Mouse (Mus musculus) gastrocnemius, adult 2 months (tissue): ENCODE measurements around the gene Olfr572. TPM values are rescaled to one million over a fixed set of nuclear protein-coding genes. Genes with fewer than 3 reads are reported as not detected.

Experiments
- DNase-seq: peaks from one replicate; pipeline ENCODE4 v3.0.0; 2022
- H3K27ac ChIP-seq: fragments of 200-600 bp; 2 replicates; pipeline ENCODE4 v1.8.1; 2022; ENCODE audit warnings: mild to moderate bottlenecking
- H3K4me3 ChIP-seq: fragments of 200-600 bp; 2 replicates; pipeline ENCODE4 v1.8.1; 2022; ENCODE audit warnings: mild to moderate bottlenecking, moderate library complexity
- CTCF ChIP-seq: fragments of 200-600 bp; IDR thresholded peaks from 2 replicates; pipeline ENCODE4 v1.8.1; 2022; ENCODE audit warnings: antibody characterized with exemption, mild to moderate bottlenecking, moderate library complexity
- intact Hi-C: fragments of 180-260 bp; cut with DNase I; formaldehyde crosslinking; loops from one replicate; pipeline ENCODE4 v1.15.1; 2025
- long read RNA-seq, 2 experiments: library from polyadenylated mRNA; stranded (forward); transcript quantifications; one replicate each; pipeline ENCODE4 v2.0.0; 2021
- total RNA-seq, 2 experiments: library from RNA; stranded (reverse); gene quantifications; 2 replicates each; pipeline ENCODE4 v1.2.3; 2021

Olfr572 gene
- not detected for total RNA-seq
- long read RNA-seq, experiment 1, result 0 reads
- long read RNA-seq, experiment 2, result 0 reads

DNA sequence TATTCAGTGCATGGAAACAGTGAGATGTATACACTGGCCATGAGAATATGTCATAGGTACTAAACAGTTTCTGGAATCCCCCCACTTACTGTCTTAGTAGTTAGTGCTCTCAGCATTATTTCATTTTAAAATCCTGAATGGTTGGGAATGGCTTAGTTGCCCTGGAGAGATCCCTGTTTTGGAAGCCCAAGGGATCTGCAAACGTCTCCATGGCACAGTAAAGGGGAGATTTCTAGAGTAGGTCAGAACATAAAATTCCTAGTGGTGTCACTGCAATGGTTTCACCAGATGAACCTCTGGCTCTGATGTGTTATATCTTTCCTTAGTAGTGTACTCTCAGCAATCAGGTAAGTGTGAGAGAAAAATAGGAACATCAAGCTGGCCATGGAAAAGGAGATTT is at the start of gene Olfr572:
Olfr572 (plus strand) TSS at position 301 of the 400 bp plus-strand sequence.
- Histone ChIP-seq H3K4me3 (no peak within 1 kb of the TSS), H3K27ac (no peak within 1 kb of the TSS)
- intact Hi-C loops, result no loop called here
- TF ChIP-seq CTCF, result no peak
- no peak for DNase-seq

DNA sequence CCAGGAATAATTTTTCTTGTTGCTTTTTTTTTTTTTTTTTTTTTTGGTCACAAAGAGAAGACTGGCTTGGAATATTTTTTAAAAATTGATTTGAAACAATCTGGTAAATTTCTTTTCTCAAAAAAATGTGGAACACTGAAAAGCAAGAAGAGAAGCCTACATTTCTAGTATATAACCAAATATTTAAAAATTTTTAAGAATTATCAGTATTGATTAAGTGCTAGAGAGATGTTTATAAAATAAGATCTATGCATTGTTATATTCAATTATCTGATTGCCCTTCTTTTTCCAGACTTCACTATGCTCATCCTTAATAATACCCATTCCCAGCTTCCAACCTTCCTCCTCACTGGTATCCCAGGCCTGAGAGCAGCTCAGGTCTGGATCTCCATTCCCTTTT is 47.4 kb upstream of the Olfr572 start, which contains the start of gene Olfr568:
Olfr568 (plus strand) TSS at position 301 of the 400 bp plus-strand sequence.
- intact Hi-C loops, result no loop called here
- TF ChIP-seq CTCF, result no peak
- Histone ChIP-seq H3K4me3 (no peak within 1 kb of the TSS), H3K27ac (no peak within 1 kb of the TSS)
- DNase-seq, result no peak

DNA sequence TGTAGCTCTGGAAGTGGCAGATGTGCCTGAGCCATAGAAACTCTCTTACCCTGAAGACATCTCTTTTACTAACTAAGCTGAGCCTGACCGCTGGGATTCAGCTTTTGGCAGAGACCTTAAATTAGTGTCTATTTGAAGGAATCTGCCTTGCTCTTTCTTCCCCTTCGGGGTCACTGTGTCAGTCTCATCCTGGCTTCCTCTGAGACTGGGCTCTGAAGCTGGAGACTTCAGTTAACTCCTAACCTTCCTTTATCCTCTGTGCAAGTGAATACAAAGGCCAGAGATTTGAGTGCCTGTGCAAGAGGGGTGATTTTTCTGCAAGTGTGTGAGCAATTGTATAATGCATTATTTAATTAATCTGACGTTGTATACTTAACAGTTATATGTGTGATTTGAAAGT is 33.4 kb upstream of the Olfr572 start, which contains the start of gene Olfr569:
Olfr569 (minus strand) TSS at position 101 of the 400 bp plus-strand sequence.
- H3K27ac ChIP-seq, result no peak within 1 kb of the TSS
- H3K4me3 ChIP-seq, result no peak within 1 kb of the TSS
- no peak for TF ChIP-seq CTCF
- no peak for DNase-seq
- intact Hi-C loops, result no loop called here

DNA sequence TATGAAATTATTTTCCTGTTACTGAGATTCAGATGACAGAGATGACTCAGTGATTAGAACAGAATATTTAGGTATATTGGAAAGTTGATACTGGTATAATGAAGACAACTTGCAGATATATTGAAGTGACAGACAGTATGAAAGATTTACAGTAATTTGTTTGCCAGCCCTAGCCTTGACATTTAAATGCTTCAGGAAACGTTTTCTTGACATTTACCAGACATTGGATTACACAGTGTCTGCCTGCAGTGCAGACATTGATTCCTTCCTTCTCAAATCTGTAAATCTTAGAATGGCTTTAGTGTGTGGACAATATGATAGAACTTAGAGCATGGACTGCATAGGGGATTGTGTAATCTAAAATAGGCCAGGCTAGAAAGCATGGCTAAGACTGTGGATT is 8.9 kb upstream of the Olfr572 start:
- TF ChIP-seq CTCF, result no peak
- no peak for DNase-seq
- intact Hi-C loops, result loop anchor here (5.0 kb wide), 2 partner anchors 248 to 403 kb away; no protein-coding TSS in a partner anchor
- H3K4me3 ChIP-seq, result no peak overlapping the region
- H3K27ac ChIP-seq, result no peak overlapping the region

DNA sequence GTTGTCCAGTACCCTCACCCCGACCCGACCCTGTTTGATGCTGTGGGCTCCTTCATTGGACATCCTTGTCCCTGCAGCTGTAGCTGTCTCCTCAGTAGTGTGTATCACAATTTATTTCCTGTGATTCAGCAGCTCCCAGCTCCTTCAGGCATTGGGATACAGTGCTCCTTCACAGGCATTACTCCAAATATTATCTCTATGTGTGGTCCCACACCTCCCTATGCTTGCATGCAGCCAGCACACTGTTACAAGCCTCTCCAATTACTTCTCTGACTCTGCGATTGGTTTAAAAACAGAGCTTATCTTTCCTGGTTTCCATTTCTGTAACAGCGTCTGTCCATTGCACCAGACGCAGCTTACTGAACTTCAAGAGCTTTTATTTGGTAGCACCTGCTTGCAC is 7.8 kb upstream of the Olfr572 start:
- no peak for TF ChIP-seq CTCF
- Histone ChIP-seq H3K27ac (no peak overlapping the region), H3K4me3 (no peak overlapping the region)
- DNase-seq, result no peak
- intact Hi-C loops, result loop anchor here (5.0 kb wide), 2 partner anchors 249 to 404 kb away; no protein-coding TSS in a partner anchor

DNA sequence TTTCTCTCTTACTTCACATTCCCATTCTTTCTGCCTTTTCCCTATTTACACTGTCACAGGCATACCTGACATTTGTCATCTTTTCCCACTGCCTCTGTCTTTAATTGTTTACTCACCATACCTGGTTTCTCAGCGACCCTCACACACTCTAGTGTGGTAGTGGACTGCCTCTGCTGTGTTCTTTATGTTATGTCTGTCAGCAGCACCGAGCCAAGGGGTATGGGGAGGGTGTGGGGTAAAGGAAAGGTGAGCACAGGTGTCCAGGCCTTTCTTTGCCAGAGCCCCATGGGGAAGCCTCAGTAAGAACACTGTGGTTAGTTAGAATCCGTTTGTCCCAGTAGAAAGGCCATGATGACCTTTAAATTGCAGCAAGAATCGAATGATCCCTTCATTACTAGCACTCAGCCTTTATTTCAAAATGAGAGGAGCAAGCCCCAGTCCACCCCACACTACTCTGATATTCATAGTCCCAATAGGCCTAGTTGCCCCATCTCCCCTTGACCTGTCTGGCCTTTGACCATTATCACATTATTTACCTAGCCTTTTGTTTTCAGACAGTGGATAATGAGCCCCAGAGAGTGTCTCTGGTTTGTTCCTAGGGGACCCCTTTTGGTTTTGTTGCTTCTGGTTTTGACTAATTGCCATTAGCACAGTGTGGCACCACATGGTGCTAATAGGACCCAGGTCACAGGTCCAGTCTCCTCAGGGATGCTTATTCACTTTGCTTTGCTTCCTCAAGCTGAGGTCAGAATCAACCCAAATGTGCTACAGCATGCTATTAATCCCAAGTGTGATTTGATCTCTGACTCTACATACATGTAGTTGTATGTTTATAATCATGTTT is 7.0 kb upstream of the Olfr572 start, which contains the start of gene Olfr571:
Olfr571 (minus strand) TSS at position 505 of the 844 bp plus-strand sequence.
- Histone ChIP-seq H3K27ac (no peak within 1 kb of the TSS), H3K4me3 (no peak within 1 kb of the TSS)
- DNase-seq, result no peak
- intact Hi-C loops, result loop anchor here (5.0 kb wide), 2 partner anchors 250 to 405 kb away; no protein-coding TSS in a partner anchor
- TF ChIP-seq CTCF, result no peak

DNA sequence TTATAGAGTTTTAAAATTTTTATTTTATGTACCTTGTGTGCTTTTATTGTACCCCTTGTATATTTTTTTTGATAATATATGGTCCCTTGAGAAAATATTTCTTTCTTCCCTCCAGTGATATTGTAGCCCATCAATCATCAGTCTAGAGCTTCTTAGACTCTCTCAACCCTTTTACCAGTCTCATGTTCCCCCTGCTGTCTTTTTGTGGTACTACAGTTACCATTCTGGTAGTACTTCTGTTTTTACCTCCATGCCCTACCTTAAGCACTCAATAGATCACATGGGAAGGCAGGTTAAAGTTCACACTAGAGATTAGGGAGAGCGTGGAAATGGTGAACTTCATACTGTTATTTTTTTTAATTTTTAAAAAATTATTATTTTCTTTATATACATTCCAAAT is 4.6 kb upstream of the Olfr572 start:
- intact Hi-C loops, result loop anchor here (5.0 kb wide), 2 partner anchors 252 to 407 kb away; no protein-coding TSS in a partner anchor

DNA sequence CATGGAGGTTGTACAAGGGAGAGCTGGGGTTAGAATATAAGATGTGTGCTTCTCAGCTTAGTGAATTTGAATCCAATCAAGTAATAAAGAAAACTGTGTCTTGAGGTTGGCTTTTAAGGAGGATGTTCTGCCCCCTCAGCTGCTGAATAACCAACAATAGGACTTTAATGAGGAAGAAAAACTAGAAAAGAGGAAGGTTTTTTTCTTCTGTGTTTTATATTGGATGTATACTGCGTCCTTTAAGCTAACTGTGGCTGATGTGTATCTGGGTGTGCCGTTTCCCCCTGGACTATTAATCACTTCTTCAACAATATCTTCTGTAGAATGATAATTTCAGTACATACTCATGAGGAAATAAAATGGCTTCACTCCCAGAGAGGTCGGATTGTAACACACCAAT is 2.9 kb downstream of the Olfr572 start:
- intact Hi-C loops, result no loop called here
- DNase-seq, result no peak
- no peak for TF ChIP-seq CTCF
- Histone ChIP-seq H3K4me3 (no peak overlapping the region), H3K27ac (no peak overlapping the region)

More for the DNA sequence above, 4.6 kb upstream of the Olfr572 start:
- no peak overlapping the region for H3K4me3 ChIP-seq
- DNase-seq, result no peak
- TF ChIP-seq CTCF, result peak; percentile 47
- no peak overlapping the region for H3K27ac ChIP-seq

DNA sequence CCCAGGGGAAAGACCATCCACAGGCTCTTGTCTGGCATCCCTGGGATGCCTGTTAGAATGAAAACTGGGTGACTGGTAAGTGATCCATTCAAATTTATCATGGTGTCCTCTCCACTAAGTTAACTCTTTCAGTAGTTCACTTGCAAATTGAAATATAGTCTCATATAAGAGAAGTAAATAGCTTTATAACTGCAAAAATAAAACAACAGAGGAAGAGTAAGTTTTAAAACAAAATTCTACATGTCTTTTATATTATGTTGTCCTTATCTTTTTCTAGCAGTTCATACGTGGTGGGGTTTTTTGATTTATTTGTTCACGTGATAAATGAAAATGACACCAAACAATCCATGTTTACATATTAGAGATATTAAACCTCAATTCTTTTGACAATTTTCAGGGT is 18.3 kb downstream of the Olfr572 start, which contains the start of gene Olfr573-ps1:
Olfr573-ps1 (minus strand) TSS at position 101 of the 400 bp plus-strand sequence.
- Histone ChIP-seq H3K4me3 (no peak within 1 kb of the TSS), H3K27ac (no peak within 1 kb of the TSS)
- DNase-seq, result no peak
- no peak for TF ChIP-seq CTCF
- intact Hi-C loops, result no loop called here

DNA sequence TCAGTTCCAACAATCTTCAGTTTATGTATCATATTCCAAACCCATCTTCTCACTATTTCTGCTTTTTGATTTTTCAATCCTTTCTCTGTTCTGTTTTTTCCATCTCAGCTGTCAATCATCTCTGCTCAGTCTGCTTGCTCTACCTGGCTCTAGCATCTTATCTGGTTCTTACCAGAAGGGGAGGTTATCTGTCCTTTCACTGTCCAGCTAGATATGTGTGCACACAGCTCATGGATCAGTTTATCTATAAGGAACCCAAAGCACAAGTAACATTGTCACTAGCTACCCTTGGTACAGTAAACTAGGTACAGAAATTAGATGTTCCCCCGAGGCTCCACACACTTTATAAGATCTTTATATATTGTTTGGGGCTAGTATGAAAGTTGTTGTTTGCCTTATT is 19.2 kb downstream of the Olfr572 start:
- intact Hi-C loops, result no loop called here
- no peak for TF ChIP-seq CTCF
- no peak overlapping the region for H3K27ac ChIP-seq

DNA sequence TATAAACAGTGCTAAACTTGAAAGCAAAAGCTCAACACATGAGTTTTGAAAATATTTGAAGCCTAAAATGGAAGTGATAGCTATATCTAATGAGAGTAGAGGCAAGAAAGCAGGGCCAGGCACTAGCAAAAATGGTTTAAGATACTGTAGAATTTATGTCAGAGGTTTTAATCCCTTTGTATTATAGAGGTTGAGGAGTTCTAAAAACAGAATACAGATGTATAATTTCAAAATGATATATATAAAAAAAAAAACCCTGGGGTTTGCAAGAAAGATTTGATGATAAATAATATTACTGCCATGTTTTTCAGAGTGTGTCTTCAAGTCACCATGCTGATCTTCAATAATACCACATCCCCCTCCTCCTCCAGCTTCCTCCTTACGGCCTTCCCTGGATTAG is 24.0 kb downstream of the Olfr572 start, which contains the start of gene Olfr574:
Olfr574 (plus strand) TSS at position 301 of the 400 bp plus-strand sequence.
- intact Hi-C loops, result no loop called here
- DNase-seq, result no peak

More for the DNA sequence above, 19.2 kb downstream of the Olfr572 start:
- no peak overlapping the region for H3K4me3 ChIP-seq
- no peak for DNase-seq

DNA sequence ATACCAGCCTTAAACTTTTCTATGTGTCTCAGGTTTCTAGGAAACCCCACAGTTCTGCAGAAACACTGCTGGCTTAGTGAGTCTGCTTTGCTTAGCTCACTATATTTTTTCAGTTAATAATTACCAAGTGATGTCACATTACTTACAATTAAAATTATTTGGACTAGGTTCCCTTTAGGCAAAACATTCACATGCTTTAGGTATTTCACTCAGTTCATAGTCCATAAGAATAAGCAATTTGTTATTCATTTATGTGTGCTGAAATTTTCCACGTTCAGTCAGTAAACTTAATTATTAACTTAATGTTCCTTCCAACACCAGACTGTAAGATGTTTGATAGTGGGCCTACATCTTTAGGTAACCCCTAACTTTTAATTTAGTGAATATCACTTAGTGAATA is 26.5 kb downstream of the Olfr572 start:
- intact Hi-C loops, result no loop called here
- Histone ChIP-seq H3K4me3 (no peak overlapping the region), H3K27ac (no peak overlapping the region)
- no peak for DNase-seq
- no peak for TF ChIP-seq CTCF

More for the DNA sequence above, 24.0 kb downstream of the Olfr572 start, which contains the start of gene Olfr574:
- no peak within 1 kb of the TSS for H3K4me3 ChIP-seq
- no peak within 1 kb of the TSS for H3K27ac ChIP-seq
- no peak for TF ChIP-seq CTCF

DNA sequence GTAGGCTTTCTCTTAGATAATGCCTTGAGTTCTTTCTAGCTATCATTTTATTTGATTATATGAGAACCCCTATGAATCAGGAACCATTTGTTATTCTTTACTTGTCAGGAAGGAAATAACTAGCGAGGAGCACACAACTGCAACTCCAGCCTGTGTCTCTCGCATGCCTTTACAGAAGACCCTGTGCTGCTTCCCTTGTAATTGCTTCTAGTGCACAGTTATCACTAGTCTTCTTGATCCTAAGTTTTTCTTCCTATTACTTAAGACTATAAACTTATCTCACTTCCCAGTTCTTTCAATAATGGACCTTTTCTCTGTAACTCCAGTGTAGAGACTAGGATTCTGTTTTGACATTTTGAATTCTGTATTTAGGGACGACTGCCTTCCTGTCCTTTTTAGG is 33.9 kb downstream of the Olfr572 start:
- no peak for DNase-seq
- H3K27ac ChIP-seq, result no peak overlapping the region
- no peak overlapping the region for H3K4me3 ChIP-seq
- intact Hi-C loops, result no loop called here
- no peak for TF ChIP-seq CTCF
